Mouse (Mus musculus): Measurements from ENCODE around the gene Olfr1438-ps1. TPM values are rescaled to one million over a fixed set of nuclear protein-coding genes. Genes with fewer than 3 reads are reported as not detected.
"Not testable (repeated sequence)": the region's sequence is repeated elsewhere in the genome, so short reads cannot be mapped to it uniquely, and the experiment has no call there.

The Olfr1438-ps1 gene
- polyA plus RNA-seq (2014; fragmentation: Nextera tagmentation; extraction: Ambion mirVana), result not detected in 2 replicates

GRCm38 (mm10) chr19:12335810-12336209 is at the start of gene Olfr1438-ps1:
Gene Olfr1438-ps1 (minus strand): TSS chr19:12335910.
- Histone ChIP-seq H3K27me3 (ENCODE audit: control insufficient read depth, insufficient read depth, low read length) (no peaks in the 10 kb centered on the region), H3K9me3 (ENCODE audit: control insufficient read depth, low read length) (no peaks in the 10 kb centered on the region), H3K27ac (ENCODE audit: low read depth, low read length) (no peak within 1 kb of the TSS), H3K9ac (ENCODE audit: low read depth, low read length) (no peak within 1 kb of the TSS), H3K36me3 (ENCODE audit: control insufficient read depth, insufficient read depth, low read length) (no peaks in the 10 kb centered on the region), H3K4me3 (ENCODE audit: low read length) (no peak within 1 kb of the TSS), H3K4me1 (ENCODE audit: control insufficient read depth, insufficient read depth, low read length) (no peaks in the 10 kb centered on the region), H3K4me2 (replicated peaks; ENCODE audit: low read depth, low read length) (no peak within 1 kb of the TSS)
- ATAC-seq (ENCODE audit: low FRiP score, low TSS enrichment), result no peak
- WGBS, result 77% methylated on average over 3 of the region's 3 CpGs

GRCm38 (mm10) chr19:12374465-12375025 is 38.8 kb upstream of the Olfr1438-ps1 start:
- Histone ChIP-seq H3K4me1 (ENCODE audit: control insufficient read depth, insufficient read depth, low read length) (no peaks in the 10 kb centered on the region), H3K9ac (ENCODE audit: low read depth, low read length) (no peak overlapping the region), H3K36me3 (ENCODE audit: control insufficient read depth, insufficient read depth, low read length) (no peaks in the 10 kb centered on the region), H3K4me3 (ENCODE audit: low read length) (no peak overlapping the region), H3K4me2 (replicated peaks; ENCODE audit: low read depth, low read length) (no peak overlapping the region), H3K27me3 (ENCODE audit: control insufficient read depth, insufficient read depth, low read length) (no peaks in the 10 kb centered on the region), H3K27ac (ENCODE audit: low read depth, low read length) (no peak overlapping the region), H3K9me3 (ENCODE audit: control insufficient read depth, low read length) (no peaks in the 10 kb centered on the region)
- no peak for ATAC-seq (ENCODE audit: low FRiP score, low TSS enrichment)
- 84% methylated on average over 2 of the region's 2 CpGs for WGBS

- Histone ChIP-seq H3K9me3 (ENCODE audit: control insufficient read depth, low read length) (no peaks in the 10 kb centered on the region), H3K27me3 (ENCODE audit: control insufficient read depth, insufficient read depth, low read length) (no peaks in the 10 kb centered on the region), H3K36me3 (ENCODE audit: control insufficient read depth, insufficient read depth, low read length) (no peaks in the 10 kb centered on the region), H3K9ac (ENCODE audit: low read depth, low read length) (no peak overlapping the region), H3K4me3 (ENCODE audit: low read length) (no peak overlapping the region), H3K27ac (ENCODE audit: low read depth, low read length) (no peak overlapping the region), H3K4me1 (ENCODE audit: control insufficient read depth, insufficient read depth, low read length) (no peaks in the 10 kb centered on the region), H3K4me2 (replicated peaks; ENCODE audit: low read depth, low read length) (no peak overlapping the region)
- ATAC-seq (ENCODE audit: low FRiP score, low TSS enrichment), result no peak
- 82% methylated on average over 3 of the region's 3 CpGs for WGBS
Observed at GRCm38 (mm10) chr19:12373004-12373403, 37.3 kb upstream of the Olfr1438-ps1 start.

GRCm38 (mm10) chr19:12325001-12325400 is 10.7 kb downstream of the Olfr1438-ps1 start, which contains the start of gene Olfr1437:
Gene Olfr1437 (minus strand): TSS chr19:12325101.
- ATAC-seq (ENCODE audit: low FRiP score, low TSS enrichment), result no peak
- WGBS, result 71% methylated on average over 2 of the region's 2 CpGs
- H3K36me3 ChIP-seq (ENCODE audit: control insufficient read depth, insufficient read depth, low read length), result no peaks in the 10 kb centered on the region

GRCm38 (mm10) chr19:12299030-12299429 is 36.7 kb downstream of the Olfr1438-ps1 start, which contains the start of gene Olfr1436:
Gene Olfr1436 (minus strand): TSS chr19:12299130.
- ATAC-seq (ENCODE audit: low FRiP score, low TSS enrichment); H3K9ac ChIP-seq (ENCODE audit: low read depth, low read length); H3K4me1 ChIP-seq (ENCODE audit: control insufficient read depth, insufficient read depth, low read length); H3K27me3 ChIP-seq (ENCODE audit: control insufficient read depth, insufficient read depth, low read length); H3K27ac ChIP-seq (ENCODE audit: low read depth, low read length); H3K36me3 ChIP-seq (ENCODE audit: control insufficient read depth, insufficient read depth, low read length); H3K4me2 ChIP-seq (replicated peaks; ENCODE audit: low read depth, low read length); H3K9me3 ChIP-seq (ENCODE audit: control insufficient read depth, low read length); H3K4me3 ChIP-seq (ENCODE audit: low read length): not testable (repeated sequence)
- WGBS, result 72% methylated on average over 1 of the region's 1 CpGs

More at GRCm38 (mm10) chr19:12325001-12325400, 10.7 kb downstream of the Olfr1438-ps1 start, which contains the start of gene Olfr1437:
- H3K27ac ChIP-seq (ENCODE audit: low read depth, low read length), result no peak within 1 kb of the TSS
- no peak within 1 kb of the TSS for H3K4me2 ChIP-seq (replicated peaks; ENCODE audit: low read depth, low read length)
- no peaks in the 10 kb centered on the region for H3K27me3 ChIP-seq (ENCODE audit: control insufficient read depth, insufficient read depth, low read length)
- H3K4me1 ChIP-seq (ENCODE audit: control insufficient read depth, insufficient read depth, low read length), result no peaks in the 10 kb centered on the region
- H3K9ac ChIP-seq (ENCODE audit: low read depth, low read length), result no peak within 1 kb of the TSS
- H3K9me3 ChIP-seq (ENCODE audit: control insufficient read depth, low read length), result no peaks in the 10 kb centered on the region
- H3K4me3 ChIP-seq (ENCODE audit: low read length), result no peak within 1 kb of the TSS

- ATAC-seq (ENCODE audit: low FRiP score, low TSS enrichment), result no peak
- H3K4me2 ChIP-seq (replicated peaks; ENCODE audit: low read depth, low read length), result no peak overlapping the region
Observed at GRCm38 (mm10) chr19:12292979-12293378, 42.7 kb downstream of the Olfr1438-ps1 start.

GRCm38 (mm10) chr19:12279554-12279953 is 56.2 kb downstream of the Olfr1438-ps1 start, which contains the start of gene Olfr1434:
Gene Olfr1434 (plus strand): TSS chr19:12279854.
- Histone ChIP-seq H3K36me3 (ENCODE audit: control insufficient read depth, insufficient read depth, low read length) (no peaks in the 10 kb centered on the region), H3K27ac (ENCODE audit: low read depth, low read length) (no peak within 1 kb of the TSS), H3K4me3 (ENCODE audit: low read length) (no peak within 1 kb of the TSS), H3K9ac (ENCODE audit: low read depth, low read length) (no peak within 1 kb of the TSS), H3K9me3 (ENCODE audit: control insufficient read depth, low read length) (no peaks in the 10 kb centered on the region), H3K27me3 (ENCODE audit: control insufficient read depth, insufficient read depth, low read length) (no peaks in the 10 kb centered on the region), H3K4me1 (ENCODE audit: control insufficient read depth, insufficient read depth, low read length) (no peaks in the 10 kb centered on the region), H3K4me2 (replicated peaks; ENCODE audit: low read depth, low read length) (no peak within 1 kb of the TSS)
- 78% methylated on average over 2 of the region's 2 CpGs for WGBS
- no peak for ATAC-seq (ENCODE audit: low FRiP score, low TSS enrichment)

More at GRCm38 (mm10) chr19:12292979-12293378, 42.7 kb downstream of the Olfr1438-ps1 start:
- no peaks in the 10 kb centered on the region for H3K27me3 ChIP-seq (ENCODE audit: control insufficient read depth, insufficient read depth, low read length)
- no peaks in the 10 kb centered on the region for H3K36me3 ChIP-seq (ENCODE audit: control insufficient read depth, insufficient read depth, low read length)
- no peak overlapping the region for H3K9ac ChIP-seq (ENCODE audit: low read depth, low read length)
- H3K9me3 ChIP-seq (ENCODE audit: control insufficient read depth, low read length), result no peaks in the 10 kb centered on the region
- no peak overlapping the region for H3K27ac ChIP-seq (ENCODE audit: low read depth, low read length)
- no peak overlapping the region for H3K4me3 ChIP-seq (ENCODE audit: low read length)
- no peaks in the 10 kb centered on the region for H3K4me1 ChIP-seq (ENCODE audit: control insufficient read depth, insufficient read depth, low read length)

Other genes starting within 250 kb of the Olfr1438-ps1 start
- gene Olfr1426, start 243.9 kb downstream of the Olfr1438-ps1 start, polyA plus RNA-seq (2014; fragmentation: Nextera tagmentation; extraction: Ambion mirVana), result not detected in 2 replicates
- not detected in 2 replicates for gene Olfr1427, start 232.6 kb downstream of the Olfr1438-ps1 start, polyA plus RNA-seq (2014; fragmentation: Nextera tagmentation; extraction: Ambion mirVana)
- not detected in 2 replicates for gene Olfr1428, start 220.0 kb downstream of the Olfr1438-ps1 start, polyA plus RNA-seq (2014; fragmentation: Nextera tagmentation; extraction: Ambion mirVana)
- gene Olfr76, start 212.7 kb downstream of the Olfr1438-ps1 start, polyA plus RNA-seq (2014; fragmentation: Nextera tagmentation; extraction: Ambion mirVana), result not detected in 2 replicates
- gene Olfr1555-ps1, start 165.8 kb downstream of the Olfr1438-ps1 start, polyA plus RNA-seq (2014; fragmentation: Nextera tagmentation; extraction: Ambion mirVana), result not detected in 2 replicates
- gene Olfr1431, start 135.3 kb downstream of the Olfr1438-ps1 start, polyA plus RNA-seq (2014; fragmentation: Nextera tagmentation; extraction: Ambion mirVana), result not detected in 2 replicates
- gene Olfr1432, start 103.3 kb downstream of the Olfr1438-ps1 start, polyA plus RNA-seq (2014; fragmentation: Nextera tagmentation; extraction: Ambion mirVana), result not detected in 2 replicates
- not detected in 2 replicates for gene Olfr262, start 94.3 kb downstream of the Olfr1438-ps1 start, polyA plus RNA-seq (2014; fragmentation: Nextera tagmentation; extraction: Ambion mirVana)
- not detected in 2 replicates for gene Olfr235, start 74.9 kb downstream of the Olfr1438-ps1 start, polyA plus RNA-seq (2014; fragmentation: Nextera tagmentation; extraction: Ambion mirVana)
- gene Olfr1434, start 56.1 kb downstream of the Olfr1438-ps1 start, polyA plus RNA-seq (2014; fragmentation: Nextera tagmentation; extraction: Ambion mirVana), result not detected in 2 replicates
- gene Olfr1436, start 36.8 kb downstream of the Olfr1438-ps1 start, polyA plus RNA-seq (2014; fragmentation: Nextera tagmentation; extraction: Ambion mirVana), result not detected in 2 replicates
- not detected in 2 replicates for gene Olfr1437, start 10.8 kb downstream of the Olfr1438-ps1 start, polyA plus RNA-seq (2014; fragmentation: Nextera tagmentation; extraction: Ambion mirVana)
- gene Olfr1440, start 51.4 kb upstream of the Olfr1438-ps1 start, polyA plus RNA-seq (2014; fragmentation: Nextera tagmentation; extraction: Ambion mirVana), result not detected in 2 replicates
- not detected in 2 replicates for gene Olfr1441, start 81.5 kb upstream of the Olfr1438-ps1 start, polyA plus RNA-seq (2014; fragmentation: Nextera tagmentation; extraction: Ambion mirVana)
- not detected in 2 replicates for gene Pfpl, start 92.0 kb upstream of the Olfr1438-ps1 start, polyA plus RNA-seq (2014; fragmentation: Nextera tagmentation; extraction: Ambion mirVana)
- gene Mpeg1, start 124.9 kb upstream of the Olfr1438-ps1 start, polyA plus RNA-seq (2014; fragmentation: Nextera tagmentation; extraction: Ambion mirVana), result 0.58 and 0.69 TPM in 2 replicates
- gene Dtx4, start 165.5 kb upstream of the Olfr1438-ps1 start, polyA plus RNA-seq (2014; fragmentation: Nextera tagmentation; extraction: Ambion mirVana), result 3.9 and 7.5 TPM in 2 replicates
- gene Fam111a, start 209.8 kb upstream of the Olfr1438-ps1 start, polyA plus RNA-seq (2014; fragmentation: Nextera tagmentation; extraction: Ambion mirVana), result 28.8 and 29.3 TPM in 2 replicates

Data from kidney, embryonic 14.5 days (tissue).